Mouse (Mus musculus) T-helper 17 cell (primary cell): ENCODE data around the gene Gm49450.
"Not testable (repeated sequence)": the region's sequence is repeated elsewhere in the genome, so short reads cannot be mapped to it uniquely, and the experiment has no call there.

ENCODE experiments used
- in situ Hi-C, 2 experiments: fragments of 300-600 bp; cut with MboI, MseI; formaldehyde crosslinking; loops; 1 replicate in 1 of 2; 2 replicates in 1 of 2; pipeline ENCODE4 v1.15.1; 2025; ENCODE audit warnings: high pct_unique_total_duplicates in 2 of 2

Gm49450 gene

GRCm38 (mm10) chr15:98985982-98986715 lies 32.8 kb upstream of the Gm49450 start:
- in situ Hi-C loops = no loop called here

DNA sequence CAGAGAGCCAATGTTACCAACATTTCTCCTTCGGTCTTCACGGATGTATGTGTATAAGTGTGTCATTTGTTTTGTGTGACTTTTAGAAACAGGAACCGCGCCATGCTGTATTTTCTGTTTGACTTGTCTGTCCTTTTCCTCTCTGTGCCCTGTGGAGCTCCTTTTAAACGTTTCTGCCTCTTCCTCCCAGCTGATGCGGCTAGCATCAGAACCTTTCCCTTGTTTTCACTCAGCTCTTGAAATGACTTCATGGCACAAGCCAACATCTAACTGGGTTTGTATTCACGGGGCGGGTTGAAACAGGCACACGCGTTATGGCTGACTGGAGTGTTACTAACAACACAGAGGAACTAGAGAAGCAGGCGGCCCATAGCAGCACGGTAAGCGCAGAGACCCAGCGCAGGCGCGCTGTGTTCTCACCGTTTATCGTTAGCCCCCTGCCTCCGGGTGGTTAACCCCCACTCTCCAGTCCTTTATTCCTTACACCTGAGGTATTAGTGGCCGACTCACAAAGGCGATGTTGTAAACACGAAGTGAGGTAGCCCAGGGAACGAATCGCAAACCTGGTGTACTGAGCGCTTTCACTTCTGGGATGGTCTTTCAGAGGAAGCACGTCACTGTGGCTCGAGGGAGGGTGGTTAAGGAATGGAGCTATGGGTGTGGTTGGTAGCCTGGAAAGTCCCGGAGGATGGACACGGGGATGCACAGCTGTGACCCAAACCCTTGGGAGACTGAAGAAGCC lies 32.1 kb upstream of the Gm49450 start:
- in situ Hi-C loops = no loop called here

GRCm38 (mm10) chr15:98984681-98985080 lies 31.3 kb upstream of the Gm49450 start:
- in situ Hi-C loops = no loop called here

- in situ Hi-C loops = no loop called here
Observed at GRCm38 (mm10) chr15:98983431-98984081, 30.2 kb upstream of the Gm49450 start.

DNA sequence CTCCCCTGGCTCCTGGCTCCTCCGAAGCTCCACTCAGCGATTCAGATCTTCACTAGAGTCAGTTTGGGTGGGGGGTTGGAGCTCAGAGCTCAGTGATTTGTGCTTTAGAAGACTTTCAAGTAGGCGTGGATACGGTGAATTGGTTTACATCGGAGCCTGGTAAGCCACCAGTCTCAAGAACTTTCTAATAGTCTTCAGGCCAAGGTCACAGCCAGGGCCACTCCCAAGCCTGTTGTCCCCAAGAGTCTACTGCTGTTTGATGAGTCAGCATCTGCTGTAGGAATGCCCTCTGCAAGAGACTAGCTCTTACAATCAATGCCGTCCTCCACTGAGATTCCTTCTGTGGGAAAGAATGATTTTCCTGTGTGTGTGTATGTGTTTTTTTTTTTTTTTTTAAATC lies 28.7 kb upstream of the Gm49450 start:
- in situ Hi-C loops = no loop called here

GRCm38 (mm10) chr15:98980012-98980614 lies 26.8 kb upstream of the Gm49450 start:
- in situ Hi-C loops = no loop called here

GRCm38 (mm10) chr15:98978409-98979172 lies 25.2 kb upstream of the Gm49450 start:
- in situ Hi-C loops = no loop called here

DNA sequence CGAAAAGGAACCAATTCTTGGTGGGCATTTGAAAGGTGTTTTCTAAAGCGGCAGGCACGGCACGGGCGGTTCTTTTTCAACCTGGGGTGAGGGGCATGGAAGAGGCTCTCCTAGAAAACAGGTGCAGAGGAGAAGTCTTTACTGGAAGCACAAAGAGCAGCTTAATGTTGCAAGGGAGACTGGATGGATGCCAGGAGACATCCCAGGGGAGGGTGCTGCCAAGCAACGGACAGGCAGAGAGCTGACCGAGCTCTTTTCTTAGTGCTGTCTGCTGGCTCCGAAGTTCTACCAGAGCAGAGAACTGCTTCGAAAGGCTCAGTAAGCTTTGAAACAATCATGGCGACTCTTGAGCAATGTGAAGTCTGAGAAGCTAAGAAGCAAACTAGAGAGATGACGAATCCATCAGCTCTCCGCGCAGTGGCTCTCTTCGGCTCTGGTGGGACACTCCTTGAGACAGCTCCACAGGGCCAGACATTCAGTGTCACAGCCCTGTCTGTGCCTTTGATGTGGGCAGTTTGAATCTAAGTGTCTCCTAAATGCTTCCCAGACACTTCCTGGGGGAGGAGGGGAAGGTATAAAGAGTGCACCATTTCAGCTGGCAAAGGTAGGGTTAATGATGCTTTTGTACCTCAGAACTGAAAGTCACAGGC lies 24.5 kb upstream of the Gm49450 start:
- in situ Hi-C loops = no loop called here

- in situ Hi-C loops = no loop called here
Observed at GRCm38 (mm10) chr15:98976763-98977758, 23.7 kb upstream of the Gm49450 start.

- in situ Hi-C loops = no loop called here
Observed at GRCm38 (mm10) chr15:98973015-98973614, 19.8 kb upstream of the Gm49450 start.

DNA sequence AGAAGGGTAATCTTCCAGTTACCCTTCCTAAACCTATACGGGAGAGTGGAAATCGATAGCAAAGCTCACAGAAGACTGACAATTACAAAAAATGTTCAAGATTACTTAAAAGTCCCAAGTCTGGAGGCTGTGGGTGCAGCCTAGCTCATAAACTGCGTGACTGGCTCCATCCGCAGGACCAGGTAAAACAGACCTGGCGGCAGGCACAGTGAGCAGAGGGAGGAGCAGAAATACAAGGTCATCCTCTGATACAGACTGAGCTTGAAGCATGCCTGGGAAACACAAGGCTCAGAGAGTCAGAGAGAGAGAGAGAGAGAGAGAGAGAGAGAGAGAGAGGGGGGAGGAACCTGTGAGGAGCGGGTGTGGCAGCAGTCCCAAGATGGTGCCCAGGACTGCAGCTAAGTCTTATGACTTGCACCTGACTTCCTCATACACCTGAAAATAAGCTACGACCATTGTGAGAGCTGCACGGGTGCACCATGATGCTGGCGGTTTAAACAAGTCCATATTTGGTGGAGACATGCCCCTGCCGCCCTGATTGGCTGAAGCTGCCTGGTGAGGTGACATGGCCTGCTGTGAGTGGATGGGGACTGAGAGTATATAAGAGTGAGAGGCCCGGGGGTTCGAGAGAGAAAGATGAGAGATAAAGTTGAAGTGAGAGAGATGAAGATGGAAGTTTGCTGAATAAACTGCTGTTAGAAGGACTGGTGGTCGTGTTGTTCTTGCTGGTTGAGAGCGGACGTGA lies 18.4 kb upstream of the Gm49450 start:
- in situ Hi-C loops = not testable (repeated sequence)

DNA sequence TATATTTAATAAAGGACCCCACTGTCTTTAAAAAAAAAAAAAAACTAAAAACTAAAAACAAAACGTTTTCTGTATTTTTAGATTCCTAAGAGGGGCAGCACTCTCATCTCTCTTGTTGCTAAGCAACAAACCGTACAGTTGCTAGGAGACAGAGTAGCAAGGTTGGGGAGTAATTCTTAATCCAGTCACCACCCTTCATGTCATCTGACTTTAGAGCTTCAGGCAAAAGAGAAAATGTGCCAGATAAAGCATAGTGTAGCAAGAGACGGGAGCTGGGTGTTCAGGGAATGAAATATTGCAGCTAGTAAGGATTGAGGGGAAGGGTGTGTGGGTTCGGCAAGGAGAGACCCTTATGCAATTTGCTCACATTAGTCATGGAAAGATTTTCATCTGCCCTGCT lies 17.8 kb upstream of the Gm49450 start:
- in situ Hi-C loops = no loop called here

GRCm38 (mm10) chr15:98969372-98970101 lies 16.2 kb upstream of the Gm49450 start:
- in situ Hi-C loops = no loop called here

- in situ Hi-C loops = no loop called here
Observed at GRCm38 (mm10) chr15:98968701-98969371, 15.5 kb upstream of the Gm49450 start.

GRCm38 (mm10) chr15:98959531-98959930 lies 6.2 kb upstream of the Gm49450 start:
- in situ Hi-C loops = loop anchor here in 1 of 2 experiments (5.0 kb wide), 1 partner anchor 33 kb away; no protein-coding TSS in a partner anchor

GRCm38 (mm10) chr15:98958901-98959420 lies 5.6 kb upstream of the Gm49450 start:
- in situ Hi-C loops = loop anchor here in 1 of 2 experiments (5.0 kb wide), 1 partner anchor 33 kb away; no protein-coding TSS in a partner anchor

DNA sequence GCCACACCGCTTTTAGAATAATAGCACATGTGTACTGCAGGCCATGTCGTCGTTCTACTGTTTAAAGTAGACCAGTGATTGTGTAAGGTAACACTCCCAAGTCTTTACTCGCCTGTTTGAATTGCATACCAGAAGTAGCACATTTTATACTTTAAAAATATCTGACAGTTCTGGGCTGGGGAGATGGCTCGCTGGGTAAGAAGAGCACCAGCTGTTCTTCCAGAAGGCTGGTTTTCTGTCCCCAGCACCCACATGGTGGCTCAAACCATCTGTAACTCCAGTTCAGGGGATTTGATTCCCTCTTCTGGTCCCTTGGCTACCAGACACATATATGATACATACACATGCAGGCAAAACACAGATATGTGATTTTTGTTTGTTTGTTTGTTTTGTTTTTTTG lies 4.1 kb upstream of the Gm49450 start:
- in situ Hi-C loops = loop anchor here in 1 of 2 experiments (5.0 kb wide), 1 partner anchor 35 kb away; no protein-coding TSS in a partner anchor
